Mouse (Mus musculus): ENCODE results near the gene Pcbp1.

GRCm38 (mm10) chr6:86476931-86477330 lies 49.2 kb downstream of the Pcbp1 start:
- TF ChIP-seq POLR2A (IDR thresholded peaks at IDR 0.05; ENCODE audit: low read depth, low read length) (no peak), CTCF (conservative IDR thresholded peaks at IDR 0.05; ENCODE audit: insufficient read depth, insufficient read length, low read depth, low read length) (no peak)
